Mouse (Mus musculus): ENCODE measurements at regions not wholly inside any gene's neighbourhood (a gene's known extent, or its start where the extent isn't known, plus 50 kb on each side); places are given as distances from the start of the nearest gene placed in this dataset.

DNA sequence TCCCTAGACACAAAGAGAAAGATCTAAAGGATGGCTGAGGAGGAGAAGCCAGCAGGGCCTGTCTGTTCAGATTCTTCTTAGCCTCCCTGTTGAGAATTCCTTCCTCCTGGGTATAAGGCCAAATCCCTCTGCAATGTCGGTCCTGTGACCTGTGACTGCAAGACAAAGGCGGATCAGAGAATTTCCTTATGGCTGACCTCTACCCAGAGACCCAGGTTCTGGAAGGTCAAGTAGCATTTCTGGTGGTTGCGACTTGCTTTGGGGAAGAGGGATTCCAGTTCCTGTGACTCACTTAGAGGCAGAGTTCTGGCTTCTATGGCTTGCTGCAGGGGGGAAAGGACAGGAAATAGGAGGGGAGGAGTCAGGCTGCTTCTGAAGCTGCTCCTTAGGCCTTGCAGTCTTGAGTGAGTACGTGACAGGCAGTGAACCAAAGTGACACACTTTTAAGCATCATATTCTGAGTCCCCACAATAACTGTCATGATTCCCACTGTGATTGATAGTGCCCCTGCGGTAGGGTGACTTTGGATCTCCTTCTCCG is 387.4 kb upstream of the 4930412O13Rik start:
- no peak overlapping the region for H3K4me2 ChIP-seq (ENCODE audit: low read length)
- WGBS: 50% methylated on average over 6 of the region's 6 CpGs
- no peaks in the 10 kb centered on the region for H3K27me3 ChIP-seq (ENCODE audit: control insufficient read depth, insufficient read depth, low read length)
- H3K4me1 ChIP-seq (ENCODE audit: control insufficient read depth in 2 of 2, insufficient read depth in 2 of 2, low read length in 2 of 2): no peaks in the 10 kb centered on the region
- no peak overlapping the region for H3K9ac ChIP-seq (ENCODE audit: low read length)
- H3K4me3 ChIP-seq (ENCODE audit: control insufficient read depth in 1 of 2, insufficient read depth in 1 of 2, low read depth in 1 of 2, low read length in 2 of 2): no peak overlapping the region
- no peaks in the 10 kb centered on the region for H3K9me3 ChIP-seq (ENCODE audit: control insufficient read depth, low read length)
- no peaks in the 10 kb centered on the region for H3K36me3 ChIP-seq (ENCODE audit: control insufficient read depth, insufficient read depth, low read length)
- no peak for ATAC-seq (ENCODE audit: insufficient number of reproducible peaks, insufficient read depth, low FRiP score, low read depth)
- no peak overlapping the region for H3K27ac ChIP-seq (replicated peaks in 1 of 2; ENCODE audit: control insufficient read depth in 1 of 2, insufficient read depth in 1 of 2, low read depth in 2 of 2, low read length in 2 of 2)

DNA sequence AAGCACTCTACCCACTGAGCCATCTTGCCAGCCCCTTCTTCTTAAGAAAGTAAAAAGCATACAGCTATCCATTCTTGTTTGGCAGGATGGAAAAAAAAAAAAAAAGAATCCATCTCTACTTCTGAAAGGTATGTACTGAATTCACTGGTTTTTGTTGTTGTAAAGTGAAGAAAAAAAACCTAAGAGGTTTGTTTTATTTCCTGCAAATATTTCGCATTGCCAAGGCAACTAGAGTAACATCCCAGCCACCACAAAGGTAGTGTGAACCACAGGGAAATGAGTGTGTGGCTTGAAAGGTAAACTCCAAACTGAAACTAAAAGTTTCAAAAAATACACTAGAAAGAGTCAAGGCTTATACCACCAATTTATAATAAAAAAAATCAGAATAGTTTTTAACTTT is 361.0 kb upstream of the 4930412O13Rik start:
- H3K4me1 ChIP-seq (ENCODE audit: control insufficient read depth in 2 of 2, insufficient read depth in 2 of 2, low read length in 2 of 2): no peaks in the 10 kb centered on the region
- no peak overlapping the region for H3K27ac ChIP-seq (replicated peaks in 1 of 2; ENCODE audit: control insufficient read depth in 1 of 2, insufficient read depth in 1 of 2, low read depth in 2 of 2, low read length in 2 of 2)
- 93% methylated on average over 1 of the region's 1 CpGs for WGBS
- H3K9ac ChIP-seq (ENCODE audit: low read length): no peak overlapping the region
- no peaks in the 10 kb centered on the region for H3K9me3 ChIP-seq (ENCODE audit: control insufficient read depth, low read length)
- no peaks in the 10 kb centered on the region for H3K36me3 ChIP-seq (ENCODE audit: control insufficient read depth, insufficient read depth, low read length)
- H3K27me3 ChIP-seq (ENCODE audit: control insufficient read depth, insufficient read depth, low read length): no peaks in the 10 kb centered on the region
- no peak overlapping the region for H3K4me2 ChIP-seq (ENCODE audit: low read length)
- no peak overlapping the region for H3K4me3 ChIP-seq (ENCODE audit: control insufficient read depth in 1 of 2, insufficient read depth in 1 of 2, low read depth in 1 of 2, low read length in 2 of 2)
- ATAC-seq (ENCODE audit: insufficient number of reproducible peaks, insufficient read depth, low FRiP score, low read depth): no peak

DNA sequence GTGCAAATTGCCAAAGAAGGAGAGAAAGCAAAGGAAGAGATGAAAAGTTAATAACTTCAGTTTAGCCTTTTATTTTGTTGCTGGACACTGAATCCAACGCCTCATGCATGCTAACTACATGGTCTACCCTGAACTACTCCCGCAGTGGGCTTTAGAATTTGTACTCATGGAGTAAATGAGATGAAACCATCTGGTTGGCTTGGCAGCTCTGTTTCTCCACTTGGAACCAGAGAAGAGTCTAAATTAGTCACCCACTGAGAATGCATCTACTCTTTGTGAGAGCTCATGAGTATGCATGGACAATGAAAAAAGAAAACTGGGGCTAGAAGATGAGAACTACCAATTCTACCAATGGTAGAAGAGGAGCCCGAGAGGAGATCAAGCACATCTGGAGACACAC is 355.1 kb upstream of the 4930412O13Rik start:
- no peak overlapping the region for H3K27ac ChIP-seq (replicated peaks in 1 of 2; ENCODE audit: control insufficient read depth in 1 of 2, insufficient read depth in 1 of 2, low read depth in 2 of 2, low read length in 2 of 2)
- no peak for ATAC-seq (ENCODE audit: insufficient number of reproducible peaks, insufficient read depth, low FRiP score, low read depth)
- no peak overlapping the region for H3K4me2 ChIP-seq (ENCODE audit: low read length)
- no peaks in the 10 kb centered on the region for H3K36me3 ChIP-seq (ENCODE audit: control insufficient read depth, insufficient read depth, low read length)
- H3K4me1 ChIP-seq (ENCODE audit: control insufficient read depth in 2 of 2, insufficient read depth in 2 of 2, low read length in 2 of 2): no peaks in the 10 kb centered on the region
- H3K9me3 ChIP-seq (ENCODE audit: control insufficient read depth, low read length): no peaks in the 10 kb centered on the region
- no peak overlapping the region for H3K9ac ChIP-seq (ENCODE audit: low read length)
- no peak overlapping the region for H3K4me3 ChIP-seq (ENCODE audit: control insufficient read depth in 1 of 2, insufficient read depth in 1 of 2, low read depth in 1 of 2, low read length in 2 of 2)
- H3K27me3 ChIP-seq (ENCODE audit: control insufficient read depth, insufficient read depth, low read length): no peaks in the 10 kb centered on the region
- 71% methylated on average over 3 of the region's 3 CpGs for WGBS

DNA sequence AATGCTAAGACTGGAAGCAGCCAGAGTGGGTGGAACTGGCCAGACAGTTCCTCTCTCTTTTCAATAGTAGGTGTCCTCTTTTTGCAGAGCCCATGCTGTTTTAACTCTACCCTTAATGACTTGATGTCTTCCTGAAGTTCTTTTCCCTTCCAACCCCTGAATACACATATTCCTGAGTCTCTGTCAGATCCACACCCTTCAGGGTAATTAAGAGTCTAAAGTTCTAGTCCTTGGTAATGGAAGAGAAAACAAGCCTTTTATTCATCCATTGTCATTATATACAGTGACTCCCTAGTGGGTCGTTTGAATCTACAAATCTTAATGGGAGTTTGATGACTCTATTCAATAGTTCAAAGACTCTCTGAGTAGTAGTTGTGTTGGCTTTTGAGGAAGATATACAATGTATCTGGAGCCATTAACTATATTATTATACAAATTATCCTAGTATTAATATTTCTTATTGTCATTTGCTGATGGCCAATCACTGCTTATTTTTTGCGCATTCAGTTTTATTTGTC is 345.9 kb upstream of the 4930412O13Rik start:
- H3K9me3 ChIP-seq (ENCODE audit: control insufficient read depth, low read length): no peaks in the 10 kb centered on the region; the same call in 1 of the 2 replicates
- no peaks in the 10 kb centered on the region for H3K27me3 ChIP-seq (ENCODE audit: control insufficient read depth, insufficient read depth, low read length)
- H3K27ac ChIP-seq (replicated peaks in 1 of 2; ENCODE audit: control insufficient read depth in 1 of 2, insufficient read depth in 1 of 2, low read depth in 2 of 2, low read length in 2 of 2): no peak overlapping the region
- H3K4me2 ChIP-seq (ENCODE audit: low read length): no peak overlapping the region
- no peak overlapping the region for H3K9ac ChIP-seq (ENCODE audit: low read length)
- no peak for ATAC-seq (ENCODE audit: insufficient number of reproducible peaks, insufficient read depth, low FRiP score, low read depth)
- H3K4me1 ChIP-seq (ENCODE audit: control insufficient read depth in 2 of 2, insufficient read depth in 2 of 2, low read length in 2 of 2): no peaks in the 10 kb centered on the region
- 79% methylated on average over 2 of the region's 2 CpGs for WGBS
- H3K4me3 ChIP-seq (ENCODE audit: control insufficient read depth in 1 of 2, insufficient read depth in 1 of 2, low read depth in 1 of 2, low read length in 2 of 2): no peak overlapping the region
- no peaks in the 10 kb centered on the region for H3K36me3 ChIP-seq (ENCODE audit: control insufficient read depth, insufficient read depth, low read length)

DNA sequence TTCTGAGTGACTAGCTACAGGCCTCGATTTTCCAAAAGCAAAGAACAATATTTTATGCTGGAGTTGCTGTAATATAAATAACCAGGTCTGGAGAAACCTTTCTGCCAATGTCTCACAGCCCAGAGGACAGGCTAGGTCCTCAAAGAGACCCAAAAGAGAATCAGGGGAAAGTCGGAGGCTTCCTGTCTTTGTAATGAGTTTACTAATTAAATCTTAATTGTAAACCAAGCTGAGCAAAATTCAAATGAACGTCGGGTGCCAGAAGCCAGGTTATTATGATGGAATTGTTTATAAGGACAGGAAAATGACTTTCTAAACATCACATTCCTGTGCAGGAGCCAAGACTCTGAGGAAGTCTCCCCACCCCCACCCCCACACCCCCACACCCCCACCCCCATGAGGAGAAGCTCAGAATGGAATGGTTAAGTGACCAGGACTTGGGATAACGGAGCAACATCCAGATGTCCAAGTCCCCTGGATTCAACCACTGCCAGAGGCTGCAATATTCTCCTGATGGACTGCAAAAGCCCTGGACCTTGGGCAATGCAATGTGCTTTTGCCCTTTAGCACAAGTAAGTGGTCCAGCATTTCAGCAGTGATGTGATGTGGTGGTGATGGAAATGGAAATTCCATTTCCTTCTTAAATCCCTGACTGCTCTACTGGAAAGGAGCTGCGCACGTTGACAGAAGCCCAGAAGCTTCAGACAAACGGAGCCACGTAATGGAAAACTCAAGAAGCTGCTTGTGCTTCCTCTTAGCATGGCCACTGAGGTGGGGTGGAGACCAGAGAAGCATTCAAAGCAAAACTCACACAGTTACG is 333.1 kb upstream of the 4930412O13Rik start:
- Histone ChIP-seq H3K4me2 (ENCODE audit: low read length) (no peak overlapping the region), H3K9me3 (ENCODE audit: control insufficient read depth, low read length) (no peaks in the 10 kb centered on the region), H3K9ac (ENCODE audit: low read length) (no peak overlapping the region), H3K4me3 (ENCODE audit: control insufficient read depth in 1 of 2, insufficient read depth in 1 of 2, low read depth in 1 of 2, low read length in 2 of 2) (no peak overlapping the region), H3K4me1 (ENCODE audit: control insufficient read depth in 2 of 2, insufficient read depth in 2 of 2, low read length in 2 of 2) (no peaks in the 10 kb centered on the region), H3K27ac (replicated peaks in 1 of 2; ENCODE audit: control insufficient read depth in 1 of 2, insufficient read depth in 1 of 2, low read depth in 2 of 2, low read length in 2 of 2) (no peak overlapping the region), H3K36me3 (ENCODE audit: control insufficient read depth, insufficient read depth, low read length) (no peaks in the 10 kb centered on the region), H3K27me3 (ENCODE audit: control insufficient read depth, insufficient read depth, low read length) (no peaks in the 10 kb centered on the region)
- 66% methylated on average over 10 of the region's 10 CpGs for WGBS
- no peak for ATAC-seq (ENCODE audit: insufficient number of reproducible peaks, insufficient read depth, low FRiP score, low read depth)

DNA sequence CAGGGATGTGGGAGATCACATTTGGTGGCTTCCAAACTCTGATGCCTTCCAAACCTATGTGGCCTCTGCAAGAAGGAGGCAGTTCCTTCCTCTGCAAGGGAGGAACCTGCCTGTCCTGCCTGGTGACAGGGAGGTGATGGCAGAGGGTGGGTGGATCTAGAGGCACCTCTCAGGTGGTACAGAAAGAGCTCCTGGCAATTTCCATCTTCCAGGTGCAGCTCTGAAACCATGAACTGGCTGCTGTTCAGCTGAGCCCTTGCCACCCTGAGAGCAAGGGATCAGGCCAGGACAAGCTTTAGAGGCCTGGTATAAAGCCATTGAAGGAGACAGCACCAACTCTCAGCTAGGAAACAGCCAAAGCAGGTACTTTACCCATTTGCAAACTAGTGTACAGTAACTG is 327.7 kb upstream of the 4930412O13Rik start:
- H3K27ac ChIP-seq (replicated peaks in 1 of 2; ENCODE audit: control insufficient read depth in 1 of 2, insufficient read depth in 1 of 2, low read depth in 2 of 2, low read length in 2 of 2): no peak overlapping the region
- H3K27me3 ChIP-seq (ENCODE audit: control insufficient read depth, insufficient read depth, low read length): no peaks in the 10 kb centered on the region
- H3K9me3 ChIP-seq (ENCODE audit: control insufficient read depth, low read length): no peaks in the 10 kb centered on the region
- no peak overlapping the region for H3K4me3 ChIP-seq (ENCODE audit: control insufficient read depth in 1 of 2, insufficient read depth in 1 of 2, low read depth in 1 of 2, low read length in 2 of 2)
- ATAC-seq (ENCODE audit: insufficient number of reproducible peaks, insufficient read depth, low FRiP score, low read depth): no peak
- H3K4me2 ChIP-seq (ENCODE audit: low read length): no peak overlapping the region
- H3K36me3 ChIP-seq (ENCODE audit: control insufficient read depth, insufficient read depth, low read length): no peaks in the 10 kb centered on the region
- H3K9ac ChIP-seq (ENCODE audit: low read length): no peak overlapping the region
- no peaks in the 10 kb centered on the region for H3K4me1 ChIP-seq (ENCODE audit: control insufficient read depth in 2 of 2, insufficient read depth in 2 of 2, low read length in 2 of 2)

DNA sequence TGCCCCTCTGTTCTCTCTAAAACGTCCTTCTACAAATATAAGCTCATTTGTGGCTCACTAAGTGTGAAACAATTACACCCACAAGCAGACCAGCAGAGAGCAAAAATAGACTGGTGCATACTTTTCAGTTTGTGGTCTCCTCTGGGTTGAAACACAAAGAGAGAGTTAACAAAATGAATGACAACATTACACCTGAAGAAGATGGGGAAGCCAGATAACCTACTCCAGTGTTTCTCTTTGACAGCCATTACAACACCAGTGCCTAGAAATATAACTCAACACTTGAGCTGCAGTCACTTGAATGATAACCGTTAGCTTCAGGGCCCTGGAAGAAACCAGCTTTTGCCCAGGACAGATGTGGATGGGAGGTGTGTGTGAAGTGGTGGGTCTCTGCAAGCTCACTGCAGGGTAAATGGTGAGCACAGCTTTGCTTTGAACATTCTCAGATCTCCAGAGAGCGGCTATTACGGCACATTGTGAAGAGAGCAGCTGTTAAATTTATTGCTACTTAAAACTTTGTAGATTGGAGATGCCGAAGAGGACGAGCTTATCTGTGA is 316.5 kb upstream of the 4930412O13Rik start:
- no peaks in the 10 kb centered on the region for H3K27me3 ChIP-seq (ENCODE audit: control insufficient read depth, insufficient read depth, low read length)

More for the DNA sequence above, 316.5 kb upstream of the 4930412O13Rik start:
- Histone ChIP-seq H3K36me3 (ENCODE audit: control insufficient read depth, insufficient read depth, low read length) (no peaks in the 10 kb centered on the region), H3K4me3 (ENCODE audit: control insufficient read depth in 1 of 2, insufficient read depth in 1 of 2, low read depth in 1 of 2, low read length in 2 of 2) (no peak overlapping the region), H3K27ac (replicated peaks in 1 of 2; ENCODE audit: control insufficient read depth in 1 of 2, insufficient read depth in 1 of 2, low read depth in 2 of 2, low read length in 2 of 2) (no peak overlapping the region), H3K4me2 (ENCODE audit: low read length) (no peak overlapping the region), H3K4me1 (ENCODE audit: control insufficient read depth in 2 of 2, insufficient read depth in 2 of 2, low read length in 2 of 2) (no peaks in the 10 kb centered on the region), H3K9me3 (ENCODE audit: control insufficient read depth, low read length) (no peaks in the 10 kb centered on the region), H3K9ac (ENCODE audit: low read length) (no peak overlapping the region)
- 34% methylated on average over 6 of the region's 6 CpGs for WGBS
- no peak for ATAC-seq (ENCODE audit: insufficient number of reproducible peaks, insufficient read depth, low FRiP score, low read depth)

All from heart, embryonic 14.5 days (tissue).